Mouse (Mus musculus): ENCODE results near the gene Cnbd2.

The Cnbd2 gene

GRCm38 (mm10) chr2:156312297-156312897, at the start of gene Cnbd2, which contains the start of gene Scand1:
Cnbd2 (plus strand) TSS chr2:156312299.
Scand1 (minus strand) TSS chr2:156312704.
- peak; percentile 95 for DNase-seq (ENCODE audit: low read depth, low spot score)

- DNase-seq (ENCODE audit: low read depth, low spot score): no peak
Measured at GRCm38 (mm10) chr2:156263204-156263893, 48.8 kb upstream of the Cnbd2 start.

GRCm38 (mm10) chr2:156267636-156268035, 44.5 kb upstream of the Cnbd2 start:
- no peak for DNase-seq (ENCODE audit: low read depth, low spot score)

GRCm38 (mm10) chr2:156272553-156272952, 39.5 kb upstream of the Cnbd2 start:
- no peak for DNase-seq (ENCODE audit: low read depth, low spot score)

GRCm38 (mm10) chr2:156278226-156279017, 33.7 kb upstream of the Cnbd2 start:
- peak; percentile 95 for DNase-seq (ENCODE audit: low read depth, low spot score)

- peak; percentile 65 for DNase-seq (ENCODE audit: low read depth, low spot score)
Measured at GRCm38 (mm10) chr2:156281227-156281626, 30.9 kb upstream of the Cnbd2 start.

- DNase-seq (ENCODE audit: low read depth, low spot score): no peak
Measured at GRCm38 (mm10) chr2:156285161-156285560, 26.9 kb upstream of the Cnbd2 start.

- no peak for DNase-seq (ENCODE audit: low read depth, low spot score)
Measured at GRCm38 (mm10) chr2:156286733-156287132, 25.4 kb upstream of the Cnbd2 start.

GRCm38 (mm10) chr2:156288222-156288621, 23.9 kb upstream of the Cnbd2 start:
- no peak for DNase-seq (ENCODE audit: low read depth, low spot score)

- peak; percentile 78 for DNase-seq (ENCODE audit: low read depth, low spot score)
Measured at GRCm38 (mm10) chr2:156289552-156290160, 22.4 kb upstream of the Cnbd2 start.

GRCm38 (mm10) chr2:156291998-156292397, 20.1 kb upstream of the Cnbd2 start:
- DNase-seq (ENCODE audit: low read depth, low spot score): no peak

GRCm38 (mm10) chr2:156295601-156296063, 16.5 kb upstream of the Cnbd2 start:
- no peak for DNase-seq (ENCODE audit: low read depth, low spot score)

GRCm38 (mm10) chr2:156296190-156296589, 15.9 kb upstream of the Cnbd2 start:
- DNase-seq (ENCODE audit: low read depth, low spot score): no peak

- DNase-seq (ENCODE audit: low read depth, low spot score): no peak
Measured at GRCm38 (mm10) chr2:156297653-156298052, 14.4 kb upstream of the Cnbd2 start.

GRCm38 (mm10) chr2:156298458-156298857, 13.6 kb upstream of the Cnbd2 start:
- DNase-seq (ENCODE audit: low read depth, low spot score): peak; percentile 53

GRCm38 (mm10) chr2:156302063-156302462, 10.0 kb upstream of the Cnbd2 start:
- DNase-seq (ENCODE audit: low read depth, low spot score): no peak

- no peak for DNase-seq (ENCODE audit: low read depth, low spot score)
Measured at GRCm38 (mm10) chr2:156304351-156304750, 7.7 kb upstream of the Cnbd2 start.

GRCm38 (mm10) chr2:156305818-156306217, 6.3 kb upstream of the Cnbd2 start:
- DNase-seq (ENCODE audit: low read depth, low spot score): peak; percentile 75

GRCm38 (mm10) chr2:156307261-156307660, 4.8 kb upstream of the Cnbd2 start:
- peak; percentile 47 for DNase-seq (ENCODE audit: low read depth, low spot score)

GRCm38 (mm10) chr2:156309948-156310347, 2.2 kb upstream of the Cnbd2 start:
- no peak for DNase-seq (ENCODE audit: low read depth, low spot score)

GRCm38 (mm10) chr2:156310455-156310854, 1.6 kb upstream of the Cnbd2 start:
- no peak for DNase-seq (ENCODE audit: low read depth, low spot score)

GRCm38 (mm10) chr2:156310945-156311344, 1.2 kb upstream of the Cnbd2 start:
- no peak for DNase-seq (ENCODE audit: low read depth, low spot score)

All from brain, adult 2 months (tissue).